Mouse (Mus musculus): ENCODE data around the gene Ezh2.

DNA sequence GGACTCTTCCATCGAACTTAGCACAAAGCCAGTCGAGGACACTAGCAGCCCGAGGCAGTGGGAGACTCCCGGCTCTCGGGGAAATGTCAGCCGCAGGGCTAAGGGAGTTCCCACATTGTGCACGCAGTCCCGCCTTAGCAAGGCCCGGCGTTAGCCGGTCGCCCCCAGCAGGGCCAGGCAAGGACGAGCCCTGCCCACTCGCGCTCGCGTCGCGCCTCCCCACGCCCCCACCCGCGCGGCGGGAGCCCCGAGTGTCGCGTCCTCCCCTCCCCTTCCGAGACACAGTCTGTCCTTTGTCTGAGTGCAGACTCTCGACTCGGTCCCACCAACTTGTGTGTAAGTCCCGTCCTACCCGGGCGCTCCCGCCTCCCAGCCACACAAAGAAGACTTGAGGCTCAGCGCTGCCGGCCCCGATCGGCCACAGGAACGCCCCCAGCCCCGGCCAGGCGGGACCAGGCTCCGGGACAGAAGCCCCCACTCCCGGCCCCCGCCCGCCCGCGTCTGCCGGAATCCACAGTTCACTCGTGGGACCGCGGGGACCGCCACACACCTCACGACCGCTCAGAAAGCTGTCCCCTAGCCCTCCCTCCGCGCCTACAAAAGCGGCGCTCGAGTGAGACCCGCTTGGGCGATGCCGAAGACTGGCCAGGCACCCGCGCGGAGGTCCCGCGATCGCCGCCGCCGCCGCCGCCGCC is 853 bp downstream of the Ezh2 start:
- TF ChIP-seq CTCF (IDR thresholded peaks at IDR 0.05; ENCODE audit: low read depth, low read length) (no peak), POLR2A (IDR thresholded peaks at IDR 0.05; ENCODE audit: extremely low read depth, insufficient read depth, low read length) (no peak)
